Mouse (Mus musculus): ENCODE results near the gene Galnt6. TPM values are rescaled to one million over a fixed set of nuclear protein-coding genes. Genes with fewer than 3 reads are reported as not detected.

Gene Galnt6
- polyA plus RNA-seq, 1 experiment from 2014 or later, result 0.07 TPM

DNA sequence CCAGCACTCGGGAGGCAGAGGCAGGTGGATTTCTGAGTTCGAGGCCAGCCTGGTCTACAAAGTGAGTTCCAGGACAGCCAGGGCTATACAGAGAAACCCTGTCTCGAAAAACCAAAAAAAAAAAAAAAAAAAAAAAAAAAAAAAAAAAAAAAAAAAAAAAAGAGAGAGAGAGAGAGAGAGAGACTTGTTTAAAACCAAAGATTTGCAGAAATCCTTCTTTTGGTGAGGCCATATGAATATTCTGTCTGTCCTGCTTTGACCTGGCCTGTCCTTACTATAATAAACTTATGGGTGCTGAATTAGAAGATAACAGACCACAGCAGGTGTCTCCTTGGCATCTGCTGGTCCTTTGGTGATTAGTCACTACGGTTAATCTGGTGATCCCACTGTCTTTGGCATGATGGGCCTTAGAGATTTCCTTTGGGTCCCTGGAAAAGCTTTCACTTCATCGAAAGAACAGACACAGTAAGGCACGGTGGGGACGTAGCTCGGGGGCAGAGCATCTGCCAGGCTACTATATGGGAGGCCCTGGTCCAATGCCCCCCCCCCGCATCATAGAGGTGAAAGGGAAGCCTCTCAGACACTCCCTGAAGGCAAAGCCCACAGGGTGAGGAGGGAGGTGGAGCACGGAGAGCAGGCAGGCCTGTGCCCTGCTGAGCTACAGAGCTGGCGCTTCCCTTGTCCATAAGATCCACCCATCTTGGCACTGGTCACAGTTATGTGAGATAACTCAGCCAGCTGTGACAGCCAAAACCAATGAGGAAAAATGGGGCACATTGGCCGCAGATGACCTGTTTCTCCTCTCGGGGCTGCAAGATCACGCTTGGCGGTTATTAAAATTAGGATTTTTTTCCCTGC lies 6.1 kb upstream of the Galnt6 start:
- H3K4me2 ChIP-seq (ENCODE audit: low read depth, severe bottlenecking), result no peak overlapping the region
- DNase-seq (ENCODE audit: low spot score) (no peak), ATAC-seq (ENCODE audit: insufficient number of reproducible peaks, low FRiP score, low TSS enrichment, low read depth) (no peak)
- WGBS, result 90% methylated on average over 14 of the region's 15 CpGs
- no peak overlapping the region for H3K4me3 ChIP-seq (ENCODE audit: low read depth, low read length)
- H3K27ac ChIP-seq (replicated peaks; ENCODE audit: low read depth, low read length), result no peak overlapping the region
- H3K9me3 ChIP-seq (ENCODE audit: control insufficient read depth, low read length), result no peaks in the 10 kb centered on the region
- H3K9ac ChIP-seq (ENCODE audit: low read length), result no peak overlapping the region
- no peaks in the 10 kb centered on the region for H3K36me3 ChIP-seq (ENCODE audit: control insufficient read depth, insufficient read depth, low read length)
- H3K27me3 ChIP-seq (ENCODE audit: control insufficient read depth, insufficient read depth, low read length), result peaks cover 11% of the 10 kb centered on the region; the same call in 1 of the 2 replicates
- H3K4me1 ChIP-seq (ENCODE audit: control insufficient read depth, insufficient read depth, low read length), result no peaks in the 10 kb centered on the region

DNA sequence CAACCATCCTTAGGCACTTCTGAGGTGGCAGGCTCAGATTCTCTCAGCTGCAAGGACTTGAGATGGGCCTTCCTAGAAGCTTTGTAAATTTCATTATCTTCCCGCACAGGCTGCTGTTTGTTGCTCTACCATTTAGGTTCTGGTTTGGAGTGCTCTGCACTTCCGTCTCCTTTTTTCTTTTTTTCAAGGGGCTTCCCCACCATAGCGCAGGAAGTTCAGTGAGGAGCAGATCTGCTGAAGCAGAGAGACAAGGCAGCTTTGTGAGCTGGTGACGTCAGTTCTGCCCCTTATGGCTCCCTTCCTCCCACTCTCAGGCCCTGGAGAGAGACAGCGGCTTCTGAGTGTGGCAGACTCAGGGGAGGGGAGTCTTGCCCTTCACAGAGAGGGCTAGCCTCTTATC lies 3.4 kb upstream of the Galnt6 start:
- H3K36me3 ChIP-seq (ENCODE audit: control insufficient read depth, insufficient read depth, low read length), result no peaks in the 10 kb centered on the region
- WGBS, result 39% methylated on average over 5 of the region's 5 CpGs
- H3K4me3 ChIP-seq (ENCODE audit: low read depth, low read length), result no peak overlapping the region
- H3K27me3 ChIP-seq (ENCODE audit: control insufficient read depth, insufficient read depth, low read length), result peaks cover 37% of the 10 kb centered on the region
- no peak overlapping the region for H3K4me2 ChIP-seq (ENCODE audit: low read depth, severe bottlenecking)
- no peak overlapping the region for H3K9ac ChIP-seq (ENCODE audit: low read length)
- no peak overlapping the region for H3K27ac ChIP-seq (replicated peaks; ENCODE audit: low read depth, low read length)
- no peaks in the 10 kb centered on the region for H3K9me3 ChIP-seq (ENCODE audit: control insufficient read depth, low read length)
- ATAC-seq (ENCODE audit: insufficient number of reproducible peaks, low FRiP score, low TSS enrichment, low read depth) (no peak), DNase-seq (ENCODE audit: low spot score) (no peak)
- H3K4me1 ChIP-seq (ENCODE audit: control insufficient read depth, insufficient read depth, low read length), result 0 out of 2 replicates have a peak, but pooled peaks cover 2% of the 10 kb centered on the region

DNA sequence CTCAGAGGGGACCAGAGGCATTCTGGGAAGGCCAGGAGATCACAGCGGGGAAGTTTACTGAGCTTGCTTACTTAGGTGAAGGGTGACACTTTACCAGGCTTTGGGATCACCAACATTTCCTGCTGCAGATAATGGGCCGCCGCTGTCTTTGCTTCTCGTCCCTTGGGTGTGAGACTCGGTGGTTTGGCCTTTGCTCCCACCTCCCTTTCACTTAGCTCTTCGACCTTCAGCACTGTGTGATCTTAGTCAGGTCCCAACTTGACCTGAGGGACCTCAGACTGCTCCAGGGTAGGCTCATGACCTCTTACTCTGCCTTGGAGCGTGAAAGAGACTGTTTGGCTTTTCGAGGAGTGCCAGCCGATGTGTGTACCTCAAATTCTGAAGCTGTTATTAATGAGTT lies 1.9 kb upstream of the Galnt6 start:
- Histone ChIP-seq H3K4me2 (ENCODE audit: low read depth, severe bottlenecking) (no peak overlapping the region), H3K27ac (replicated peaks; ENCODE audit: low read depth, low read length) (no peak overlapping the region), H3K9me3 (ENCODE audit: control insufficient read depth, low read length) (no peaks in the 10 kb centered on the region), H3K36me3 (ENCODE audit: control insufficient read depth, insufficient read depth, low read length) (no peaks in the 10 kb centered on the region), H3K4me1 (ENCODE audit: control insufficient read depth, insufficient read depth, low read length) (0 out of 2 replicates have a peak, but pooled peaks cover 2% of the 10 kb centered on the region), H3K27me3 (ENCODE audit: control insufficient read depth, insufficient read depth, low read length) (peaks cover 38% of the 10 kb centered on the region), H3K4me3 (ENCODE audit: low read depth, low read length) (no peak overlapping the region), H3K9ac (ENCODE audit: low read length) (no peak overlapping the region)
- DNase-seq (ENCODE audit: low spot score) (no peak), ATAC-seq (ENCODE audit: insufficient number of reproducible peaks, low FRiP score, low TSS enrichment, low read depth) (no peak)
- WGBS, result 41% methylated on average over 9 of the region's 9 CpGs

DNA sequence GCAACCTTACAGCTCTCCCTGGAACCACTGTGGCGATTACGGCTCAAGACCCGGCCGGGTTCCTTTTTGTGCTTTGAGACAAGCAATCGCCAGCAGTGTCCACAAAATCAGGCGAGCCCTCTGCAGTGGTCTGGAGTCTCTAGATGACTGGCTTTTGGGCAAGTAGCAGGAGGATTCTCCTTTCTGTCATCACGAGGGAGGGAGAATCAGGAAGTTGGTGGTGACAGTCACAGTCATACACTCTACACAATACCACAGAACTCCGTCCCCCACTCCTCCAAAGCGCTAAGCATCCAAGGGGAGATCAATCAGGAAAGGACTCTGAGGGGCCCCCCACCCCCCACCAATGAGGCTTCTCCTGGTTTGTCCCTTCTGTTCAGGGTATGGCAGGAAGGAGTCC lies 590 bp downstream of the Galnt6 start:
- ATAC-seq (ENCODE audit: insufficient number of reproducible peaks, low FRiP score, low TSS enrichment, low read depth), result no peak
- no peaks in the 10 kb centered on the region for H3K9me3 ChIP-seq (ENCODE audit: control insufficient read depth, low read length)
- peak overlapping the region; percentile 35 for H3K4me2 ChIP-seq (ENCODE audit: low read depth, severe bottlenecking)
- H3K4me3 ChIP-seq (ENCODE audit: low read depth, low read length), result peak overlapping the region; percentile 27
- H3K27ac ChIP-seq (replicated peaks; ENCODE audit: low read depth, low read length), result no peak overlapping the region
- DNase-seq (ENCODE audit: low spot score), result no peak
- H3K4me1 ChIP-seq (ENCODE audit: control insufficient read depth, insufficient read depth, low read length), result 0 out of 2 replicates have a peak, but pooled peaks cover 2% of the 10 kb centered on the region
- no peak overlapping the region for H3K9ac ChIP-seq (ENCODE audit: low read length)
- H3K27me3 ChIP-seq (ENCODE audit: control insufficient read depth, insufficient read depth, low read length), result peaks cover 38% of the 10 kb centered on the region
- 29% methylated on average over 9 of the region's 9 CpGs for WGBS
- H3K36me3 ChIP-seq (ENCODE audit: control insufficient read depth, insufficient read depth, low read length), result no peaks in the 10 kb centered on the region

DNA sequence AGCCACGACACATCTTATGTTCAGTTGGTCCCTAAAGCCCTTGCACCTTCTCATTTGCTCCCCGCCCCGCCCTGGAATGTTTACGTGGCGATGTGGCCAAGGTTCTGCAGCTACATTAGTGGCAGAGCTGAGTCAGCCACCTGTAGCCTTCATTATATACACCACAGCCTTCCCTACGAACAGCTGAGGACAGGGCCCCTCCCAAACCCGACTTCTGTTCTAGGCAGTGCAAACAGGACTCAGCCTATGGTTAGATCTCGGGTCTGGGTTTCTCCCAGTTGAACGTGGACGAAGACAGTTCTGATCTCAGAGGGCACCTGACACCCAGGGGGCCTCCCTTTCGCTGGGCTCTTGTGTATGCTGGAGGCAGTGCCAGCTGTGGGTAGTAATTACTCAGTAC lies 1.3 kb downstream of the Galnt6 start:
- no peak overlapping the region for H3K9ac ChIP-seq (ENCODE audit: low read length)
- H3K27me3 ChIP-seq (ENCODE audit: control insufficient read depth, insufficient read depth, low read length), result peaks cover 38% of the 10 kb centered on the region
- ATAC-seq (ENCODE audit: insufficient number of reproducible peaks, low FRiP score, low TSS enrichment, low read depth), result no peak

DNA sequence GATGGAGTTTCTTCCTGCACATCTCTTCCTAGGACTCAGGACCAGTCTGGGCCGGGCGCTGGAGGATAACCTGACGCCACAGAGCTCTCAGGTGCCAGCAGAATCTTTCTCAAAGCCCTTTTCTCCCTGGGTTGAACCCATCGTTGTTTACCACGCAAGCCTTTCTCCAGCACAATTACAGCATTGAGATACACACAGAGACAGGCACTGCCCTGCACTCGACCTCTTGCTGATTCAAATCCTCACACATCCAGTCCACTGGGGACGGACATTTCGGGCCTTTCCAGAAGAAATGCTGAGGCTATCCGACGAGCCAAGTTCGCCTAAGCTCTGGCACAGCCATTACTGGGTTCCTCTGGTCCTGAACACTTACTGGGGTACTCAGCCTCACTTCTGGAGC lies 2.5 kb downstream of the Galnt6 start:
- no peak overlapping the region for H3K9ac ChIP-seq (ENCODE audit: low read length)

More for the DNA sequence above, 1.3 kb downstream of the Galnt6 start:
- no peak for DNase-seq (ENCODE audit: low spot score)
- Histone ChIP-seq H3K4me3 (ENCODE audit: low read depth, low read length) (no peak overlapping the region), H3K9me3 (ENCODE audit: control insufficient read depth, low read length) (no peaks in the 10 kb centered on the region), H3K4me2 (ENCODE audit: low read depth, severe bottlenecking) (no peak overlapping the region), H3K36me3 (ENCODE audit: control insufficient read depth, insufficient read depth, low read length) (no peaks in the 10 kb centered on the region), H3K27ac (replicated peaks; ENCODE audit: low read depth, low read length) (no peak overlapping the region), H3K4me1 (ENCODE audit: control insufficient read depth, insufficient read depth, low read length) (0 out of 2 replicates have a peak, but pooled peaks cover 2% of the 10 kb centered on the region)
- WGBS, result 83% methylated on average over 11 of the region's 11 CpGs

DNA sequence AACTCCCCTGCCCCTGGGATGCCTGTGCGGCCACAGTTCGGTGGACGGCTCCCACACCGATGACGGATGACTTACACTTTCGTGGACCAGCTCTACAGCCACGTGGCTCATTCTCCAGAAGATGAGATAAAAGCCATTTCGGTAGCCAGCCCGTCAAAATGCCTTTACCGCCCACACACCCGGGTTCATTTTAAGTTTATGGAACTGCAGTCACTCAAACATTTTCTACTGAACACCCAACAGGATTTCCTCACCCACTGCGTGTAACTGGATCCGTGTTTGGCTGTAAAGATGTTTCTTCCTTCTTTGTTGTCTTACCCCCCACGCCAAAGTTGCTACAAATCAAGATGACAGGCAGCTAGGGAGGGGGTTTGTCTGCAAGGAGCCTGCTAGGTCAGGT lies 5.7 kb downstream of the Galnt6 start:
- H3K27ac ChIP-seq (replicated peaks; ENCODE audit: low read depth, low read length), result no peak overlapping the region
- no peaks in the 10 kb centered on the region for H3K4me1 ChIP-seq (ENCODE audit: control insufficient read depth, insufficient read depth, low read length)
- DNase-seq (ENCODE audit: low spot score), result no peak
- no peaks in the 10 kb centered on the region for H3K9me3 ChIP-seq (ENCODE audit: control insufficient read depth, low read length)
- no peak for ATAC-seq (ENCODE audit: insufficient number of reproducible peaks, low FRiP score, low TSS enrichment, low read depth)
- H3K27me3 ChIP-seq (ENCODE audit: control insufficient read depth, insufficient read depth, low read length), result peaks cover 10% of the 10 kb centered on the region
- 72% methylated on average over 14 of the region's 14 CpGs for WGBS
- H3K36me3 ChIP-seq (ENCODE audit: control insufficient read depth, insufficient read depth, low read length), result no peaks in the 10 kb centered on the region
- no peak overlapping the region for H3K4me2 ChIP-seq (ENCODE audit: low read depth, severe bottlenecking)
- H3K4me3 ChIP-seq (ENCODE audit: low read depth, low read length), result no peak overlapping the region
- H3K9ac ChIP-seq (ENCODE audit: low read length), result no peak overlapping the region

More for the DNA sequence above, 2.5 kb downstream of the Galnt6 start:
- Histone ChIP-seq H3K27ac (replicated peaks; ENCODE audit: low read depth, low read length) (no peak overlapping the region), H3K27me3 (ENCODE audit: control insufficient read depth, insufficient read depth, low read length) (peaks cover 35% of the 10 kb centered on the region), H3K4me1 (ENCODE audit: control insufficient read depth, insufficient read depth, low read length) (0 out of 2 replicates have a peak, but pooled peaks cover 2% of the 10 kb centered on the region), H3K4me3 (ENCODE audit: low read depth, low read length) (no peak overlapping the region), H3K9me3 (ENCODE audit: control insufficient read depth, low read length) (no peaks in the 10 kb centered on the region), H3K36me3 (ENCODE audit: control insufficient read depth, insufficient read depth, low read length) (no peaks in the 10 kb centered on the region), H3K4me2 (ENCODE audit: low read depth, severe bottlenecking) (no peak overlapping the region)
- ATAC-seq (ENCODE audit: insufficient number of reproducible peaks, low FRiP score, low TSS enrichment, low read depth), result no peak
- 85% methylated on average over 11 of the region's 11 CpGs for WGBS
- DNase-seq (ENCODE audit: low spot score), result no peak

DNA sequence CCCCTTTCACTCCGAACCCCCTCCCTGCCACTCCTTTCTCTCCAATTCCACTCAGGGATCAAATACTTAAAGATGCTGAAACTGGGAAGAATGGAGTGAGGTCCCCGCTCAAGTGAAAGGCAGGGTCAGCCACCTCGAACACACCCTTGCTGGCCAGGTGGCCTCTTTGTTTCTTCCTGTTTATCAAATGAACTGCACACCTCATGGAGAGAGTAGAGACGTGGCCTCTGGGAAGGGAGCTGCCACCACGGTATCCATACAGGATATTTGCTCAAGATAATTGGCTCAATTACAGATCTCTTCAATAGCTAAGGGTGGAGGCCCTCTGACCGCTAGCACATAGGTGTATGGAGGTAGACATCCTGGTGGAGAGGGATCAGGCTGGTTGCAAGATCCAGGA lies 6.6 kb downstream of the Galnt6 start:
- peaks cover under 1% of the 10 kb centered on the region for H3K27me3 ChIP-seq (ENCODE audit: control insufficient read depth, insufficient read depth, low read length)
- no peak overlapping the region for H3K9ac ChIP-seq (ENCODE audit: low read length)
- H3K9me3 ChIP-seq (ENCODE audit: control insufficient read depth, low read length), result no peaks in the 10 kb centered on the region
- no peak for DNase-seq (ENCODE audit: low spot score)
- no peak overlapping the region for H3K4me3 ChIP-seq (ENCODE audit: low read depth, low read length)
- no peak overlapping the region for H3K4me2 ChIP-seq (ENCODE audit: low read depth, severe bottlenecking)
- 78% methylated on average over 6 of the region's 6 CpGs for WGBS
- no peaks in the 10 kb centered on the region for H3K36me3 ChIP-seq (ENCODE audit: control insufficient read depth, insufficient read depth, low read length)
- H3K4me1 ChIP-seq (ENCODE audit: control insufficient read depth, insufficient read depth, low read length), result no peaks in the 10 kb centered on the region
- no peak for ATAC-seq (ENCODE audit: insufficient number of reproducible peaks, low FRiP score, low TSS enrichment, low read depth)
- H3K27ac ChIP-seq (replicated peaks; ENCODE audit: low read depth, low read length), result no peak overlapping the region
